Mouse (Mus musculus): ENCODE measurements around the gene Olfr972. TPM values are rescaled to one million over a fixed set of nuclear protein-coding genes. Genes with fewer than 3 reads are reported as not detected.
"Not testable (repeated sequence)": the region's sequence is repeated elsewhere in the genome, so short reads cannot be mapped to it uniquely, and the experiment has no call there.

Gene Olfr972
- polyA plus RNA-seq (2012), result not detected in 2 replicates

- no peaks in the 10 kb centered on the region for H3K4me1 ChIP-seq (ENCODE audit: control insufficient read depth)
- no peak within 1 kb of the TSS for H3K4me3 ChIP-seq (replicated peaks)
- TF ChIP-seq GATA1 (IDR thresholded peaks at IDR 0.05; ENCODE audit: low read length) (no peak), TAL1 (IDR thresholded peaks at IDR 0.05; ENCODE audit: low read length) (no peak)
- no peaks in the 10 kb centered on the region for H3K27me3 ChIP-seq (ENCODE audit: control insufficient read depth)
- no peaks in the 10 kb centered on the region for H3K36me3 ChIP-seq (ENCODE audit: control insufficient read depth)
- H3K9me3 ChIP-seq (ENCODE audit: control insufficient read depth, low read length), result no peaks in the 10 kb centered on the region
Observed at GRCm38 (mm10) chr9:39866122-39866521, at the start of gene Olfr972. Gene Olfr972 (plus strand): TSS chr9:39866422.

- not testable (repeated sequence) for H3K36me3 ChIP-seq (ENCODE audit: control insufficient read depth); H3K4me3 ChIP-seq (replicated peaks); H3K27me3 ChIP-seq (ENCODE audit: control insufficient read depth); H3K4me1 ChIP-seq (ENCODE audit: control insufficient read depth); H3K9me3 ChIP-seq (ENCODE audit: control insufficient read depth, low read length)
Observed at GRCm38 (mm10) chr9:39836576-39836975, 29.6 kb upstream of the Olfr972 start, which contains the start of gene Olfr971. Gene Olfr971 (plus strand): TSS chr9:39836876.

GRCm38 (mm10) chr9:39871986-39872385, 5.8 kb downstream of the Olfr972 start:
- not testable (repeated sequence) for H3K9me3 ChIP-seq (ENCODE audit: control insufficient read depth, low read length); H3K4me1 ChIP-seq (ENCODE audit: control insufficient read depth); H3K4me3 ChIP-seq (replicated peaks); H3K27me3 ChIP-seq (ENCODE audit: control insufficient read depth); H3K36me3 ChIP-seq (ENCODE audit: control insufficient read depth)

GRCm38 (mm10) chr9:39877541-39878396, 11.5 kb downstream of the Olfr972 start:
- H3K4me1 ChIP-seq (ENCODE audit: control insufficient read depth); H3K9me3 ChIP-seq (ENCODE audit: control insufficient read depth, low read length); H3K4me3 ChIP-seq (replicated peaks); H3K36me3 ChIP-seq (ENCODE audit: control insufficient read depth); H3K27me3 ChIP-seq (ENCODE audit: control insufficient read depth): not testable (repeated sequence)

GRCm38 (mm10) chr9:39905106-39905505, 38.9 kb downstream of the Olfr972 start:
- no peak overlapping the region for H3K4me3 ChIP-seq (replicated peaks)
- TF ChIP-seq TAL1 (IDR thresholded peaks at IDR 0.05; ENCODE audit: low read length), result no peak
- TF ChIP-seq GATA1 (IDR thresholded peaks at IDR 0.05; ENCODE audit: low read length), result no peak

GRCm38 (mm10) chr9:39907036-39907435, 40.8 kb downstream of the Olfr972 start, which contains the start of gene Olfr229:
Gene Olfr229 (plus strand): TSS chr9:39907336.
- Histone ChIP-seq H3K4me3 (replicated peaks) (no peak within 1 kb of the TSS), H3K36me3 (ENCODE audit: control insufficient read depth) (no peaks in the 10 kb centered on the region), H3K27me3 (ENCODE audit: control insufficient read depth) (no peaks in the 10 kb centered on the region), H3K4me1 (ENCODE audit: control insufficient read depth) (no peaks in the 10 kb centered on the region), H3K9me3 (ENCODE audit: control insufficient read depth, low read length) (no peaks in the 10 kb centered on the region)
- TF ChIP-seq TAL1 (IDR thresholded peaks at IDR 0.05; ENCODE audit: low read length) (no peak), GATA1 (IDR thresholded peaks at IDR 0.05; ENCODE audit: low read length) (no peak)

More at GRCm38 (mm10) chr9:39905106-39905505, 38.9 kb downstream of the Olfr972 start:
- no peaks in the 10 kb centered on the region for H3K36me3 ChIP-seq (ENCODE audit: control insufficient read depth)
- H3K4me1 ChIP-seq (ENCODE audit: control insufficient read depth), result no peaks in the 10 kb centered on the region
- no peaks in the 10 kb centered on the region for H3K27me3 ChIP-seq (ENCODE audit: control insufficient read depth)
- no peaks in the 10 kb centered on the region for H3K9me3 ChIP-seq (ENCODE audit: control insufficient read depth, low read length)

GRCm38 (mm10) chr9:39909939-39910338, 43.7 kb downstream of the Olfr972 start:
- no peaks in the 10 kb centered on the region for H3K9me3 ChIP-seq (ENCODE audit: control insufficient read depth, low read length)

More at GRCm38 (mm10) chr9:39909939-39910338, 43.7 kb downstream of the Olfr972 start:
- no peak overlapping the region for H3K4me3 ChIP-seq (replicated peaks)
- H3K4me1 ChIP-seq (ENCODE audit: control insufficient read depth), result no peaks in the 10 kb centered on the region
- no peaks in the 10 kb centered on the region for H3K27me3 ChIP-seq (ENCODE audit: control insufficient read depth)
- TF ChIP-seq GATA1 (IDR thresholded peaks at IDR 0.05; ENCODE audit: low read length) (no peak), TAL1 (IDR thresholded peaks at IDR 0.05; ENCODE audit: low read length) (no peak)
- no peaks in the 10 kb centered on the region for H3K36me3 ChIP-seq (ENCODE audit: control insufficient read depth)

Other genes starting within 250 kb of the Olfr972 start
- gene Olfr960, start 245.0 kb upstream of the Olfr972 start, polyA plus RNA-seq (2012), result not detected in 2 replicates
- not detected in 2 replicates for gene Olfr961, start 221.3 kb upstream of the Olfr972 start, polyA plus RNA-seq (2012)
- not detected in 2 replicates for gene Olfr963, start 199.2 kb upstream of the Olfr972 start, polyA plus RNA-seq (2012)
- gene Olfr149, start 159.3 kb upstream of the Olfr972 start, polyA plus RNA-seq (2012), result not detected in 2 replicates
- not detected in 2 replicates for gene Olfr965, start 155.1 kb upstream of the Olfr972 start, polyA plus RNA-seq (2012)
- not detected in 2 replicates for gene Olfr150, start 135.4 kb upstream of the Olfr972 start, polyA plus RNA-seq (2012)
- gene Olfr967, start 120.2 kb upstream of the Olfr972 start, polyA plus RNA-seq (2012), result not detected in 2 replicates
- not detected in 2 replicates for gene Olfr968, start 83.2 kb upstream of the Olfr972 start, polyA plus RNA-seq (2012)
- gene Olfr969, start 75.5 kb upstream of the Olfr972 start, polyA plus RNA-seq (2012), result not detected in 2 replicates
- not detected in 2 replicates for gene Olfr970, start 57.6 kb upstream of the Olfr972 start, polyA plus RNA-seq (2012)
- gene Olfr971, start 29.5 kb upstream of the Olfr972 start, polyA plus RNA-seq (2012), result not detected in 2 replicates
- gene Olfr229, start 40.9 kb downstream of the Olfr972 start, polyA plus RNA-seq (2012), result not detected in 2 replicates
- 0.01 TPM in 1 of 2 replicates, not detected in the other for gene Olfr974, start 71.1 kb downstream of the Olfr972 start, polyA plus RNA-seq (2012)
- gene Olfr975, start 85.6 kb downstream of the Olfr972 start, polyA plus RNA-seq (2012), result not detected in 2 replicates
- gene Olfr976, start 94.7 kb downstream of the Olfr972 start, polyA plus RNA-seq (2012), result not detected in 2 replicates
- not detected in 2 replicates for gene Olfr978, start 125.7 kb downstream of the Olfr972 start, polyA plus RNA-seq (2012)
- not detected in 2 replicates for gene Olfr979, start 137.0 kb downstream of the Olfr972 start, polyA plus RNA-seq (2012)
- gene Olfr980, start 143.2 kb downstream of the Olfr972 start, polyA plus RNA-seq (2012), result not detected in 2 replicates
- gene Olfr981, start 155.0 kb downstream of the Olfr972 start, polyA plus RNA-seq (2012), result not detected in 2 replicates
- 0.01 TPM in 1 of 2 replicates, not detected in the other for gene Olfr982, start 207.4 kb downstream of the Olfr972 start, polyA plus RNA-seq (2012)
- gene Olfr983, start 227.2 kb downstream of the Olfr972 start, polyA plus RNA-seq (2012), result not detected in 2 replicates
- not detected in 2 replicates for gene Olfr984, start 247.8 kb downstream of the Olfr972 start, polyA plus RNA-seq (2012)

Measured in erythroblast, embryonic 14.5 days (primary cell).